Mouse (Mus musculus) thymus, postnatal 14 days (tissue): ENCODE results near the gene Atp2a2.
"Not testable (repeated sequence)": the region's sequence is repeated elsewhere in the genome, so short reads cannot be mapped to it uniquely, and the experiment has no call there.

Experiments used
- DNase-seq: peaks from one replicate; pipeline ENCODE4 v3.0.0; 2021

Atp2a2 gene

GRCm38 (mm10) chr5:122493035-122493434 lies 9.0 kb downstream of the Atp2a2 start:
- no peak for DNase-seq

- no peak for DNase-seq
Measured at GRCm38 (mm10) chr5:122491385-122491784, 10.6 kb downstream of the Atp2a2 start.

GRCm38 (mm10) chr5:122490148-122490547 lies 11.9 kb downstream of the Atp2a2 start:
- DNase-seq = no peak

- no peak for DNase-seq
Measured at GRCm38 (mm10) chr5:122487825-122488224, 14.2 kb downstream of the Atp2a2 start.

- not testable (repeated sequence) for DNase-seq
Measured at GRCm38 (mm10) chr5:122486243-122486642, 15.8 kb downstream of the Atp2a2 start.

- no peak for DNase-seq
Measured at GRCm38 (mm10) chr5:122482733-122483391, 19.2 kb downstream of the Atp2a2 start.

- DNase-seq = no peak
Measured at GRCm38 (mm10) chr5:122481844-122482243, 20.2 kb downstream of the Atp2a2 start.

GRCm38 (mm10) chr5:122479131-122479530 lies 22.9 kb downstream of the Atp2a2 start:
- DNase-seq = no peak

- no peak for DNase-seq
Measured at GRCm38 (mm10) chr5:122477492-122477891, 24.5 kb downstream of the Atp2a2 start.

GRCm38 (mm10) chr5:122476078-122476477 lies 25.9 kb downstream of the Atp2a2 start:
- no peak for DNase-seq

GRCm38 (mm10) chr5:122474643-122475363 lies 27.2 kb downstream of the Atp2a2 start:
- DNase-seq = no peak

- no peak for DNase-seq
Measured at GRCm38 (mm10) chr5:122471658-122472057, 30.4 kb downstream of the Atp2a2 start.

GRCm38 (mm10) chr5:122461431-122461830 lies 40.6 kb downstream of the Atp2a2 start:
- no peak for DNase-seq

GRCm38 (mm10) chr5:122460656-122461055 lies 41.4 kb downstream of the Atp2a2 start:
- DNase-seq = no peak

- no peak for DNase-seq
Measured at GRCm38 (mm10) chr5:122459335-122459734, 42.7 kb downstream of the Atp2a2 start.

- DNase-seq = no peak
Measured at GRCm38 (mm10) chr5:122458066-122458465, 44.0 kb downstream of the Atp2a2 start.

GRCm38 (mm10) chr5:122457054-122457453 lies 45.0 kb downstream of the Atp2a2 start:
- not testable (repeated sequence) for DNase-seq

- DNase-seq = no peak
Measured at GRCm38 (mm10) chr5:122455584-122455983, 46.4 kb downstream of the Atp2a2 start.

GRCm38 (mm10) chr5:122454883-122455282 lies 47.1 kb downstream of the Atp2a2 start:
- no peak for DNase-seq

- DNase-seq = no peak
Measured at GRCm38 (mm10) chr5:122454442-122454841, 47.6 kb downstream of the Atp2a2 start.

GRCm38 (mm10) chr5:122453188-122453587 lies 48.8 kb downstream of the Atp2a2 start:
- no peak for DNase-seq

GRCm38 (mm10) chr5:122452194-122452593 lies 49.8 kb downstream of the Atp2a2 start:
- no peak for DNase-seq

- DNase-seq = no peak
Measured at GRCm38 (mm10) chr5:122451324-122451723, 50.7 kb downstream of the Atp2a2 start.

- DNase-seq = no peak
Measured at GRCm38 (mm10) chr5:122450913-122451317, 51.1 kb downstream of the Atp2a2 start.
